Mouse (Mus musculus) neural tube, embryonic 15.5 days (tissue): ENCODE data around the gene Dusp22. TPM values are rescaled to one million over a fixed set of nuclear protein-coding genes. Genes with fewer than 3 reads are reported as not detected.

ENCODE experiments used
- ATAC-seq: fragments of 200-750 bp; cut with Nextera tagmentation; 2 replicates; pipeline ENCODE4 v1.8.0; 2017; ENCODE audit warnings: mild to moderate bottlenecking, moderate TSS enrichment, moderate library complexity; ENCODE audit not compliant: low FRiP score
- H3K27ac ChIP-seq: fragments of 300-500 bp; sonication (generic); replicated peaks from 2 replicates; pipeline ENCODE4 v1.5.1; 2015; ENCODE audit warnings: mild to moderate bottlenecking, inconsistent platforms
- H3K27me3 ChIP-seq: fragments of 300-500 bp; sonication (generic); replicated peaks from 2 replicates; pipeline ENCODE4 v1.6.1; 2015; ENCODE audit warnings: inconsistent platforms
- H3K36me3 ChIP-seq: fragments of 300-500 bp; sonication (generic); 2 replicates; pipeline ENCODE4 v1.6.1; 2015; ENCODE audit warnings: inconsistent platforms
- H3K4me1 ChIP-seq: fragments of 300-500 bp; sonication (generic); 2 replicates; pipeline ENCODE4 v1.6.1; 2015; ENCODE audit warnings: inconsistent platforms
- H3K4me2 ChIP-seq: fragments of 300-500 bp; sonication (generic); 2 replicates; pipeline ENCODE4 v1.6.1; 2015; ENCODE audit warnings: inconsistent platforms, mild to moderate bottlenecking, moderate library complexity
- H3K4me3 ChIP-seq: fragments of 300-500 bp; sonication (generic); replicated peaks from 2 replicates; pipeline ENCODE4 v1.5.1; 2015; ENCODE audit warnings: mild to moderate bottlenecking, inconsistent platforms
- H3K9ac ChIP-seq: fragments of 300-500 bp; sonication (generic); replicated peaks from 2 replicates; pipeline ENCODE4 v1.6.1; 2015; ENCODE audit warnings: mild to moderate bottlenecking, inconsistent platforms
- H3K9me3 ChIP-seq: fragments of 300-500 bp; sonication (generic); replicated peaks from 2 replicates; pipeline ENCODE4 v1.6.1; 2016; ENCODE audit warnings: inconsistent platforms
- WGBS: fragments of 180-500 bp; shearing (Covaris S2); methylation state at CpG from one replicate; pipeline ENCODE4 v1.1.7; 2015; ENCODE audit warnings: mixed read lengths; 5-methylcytosine and 5-hydroxymethylcytosine counted together
- polyA plus RNA-seq: library from polyadenylated mRNA; unstranded; fragments of >200 nt; fragmentation: Nextera tagmentation; extraction: Ambion mirVana; gene quantifications from 2 replicates; pipeline ENCODE4 v1.2.1, GENCODE M21; 2015

The Dusp22 gene
- polyA plus RNA-seq, 1 experiment from 2014 or later: 35.6 TPM

DNA sequence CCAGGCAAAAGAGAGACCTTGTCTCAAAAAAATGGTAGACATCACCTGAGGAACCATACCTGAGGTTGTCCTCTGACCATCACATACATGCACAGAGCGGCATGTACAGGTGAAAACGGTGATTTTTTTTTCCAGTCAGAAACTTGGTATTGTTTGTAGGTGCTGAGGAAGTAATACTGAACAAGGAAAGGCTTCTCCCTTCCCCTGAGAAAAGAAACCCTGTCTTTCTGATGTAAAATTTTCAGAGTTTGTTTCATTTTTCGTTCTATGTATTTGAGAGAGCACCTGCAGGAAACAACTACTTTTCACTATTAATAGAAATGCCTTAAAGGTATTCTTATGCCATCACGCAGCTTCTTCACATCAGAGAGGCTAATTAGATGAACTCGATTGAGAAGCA lies 19.0 kb downstream of the Dusp22 start:
- Histone ChIP-seq H3K27me3 (no peaks in the 10 kb centered on the region), H3K9ac (no peak overlapping the region), H3K27ac (no peak overlapping the region), H3K36me3 (peaks cover 16% of the 10 kb centered on the region; the same call in 1 of the 2 replicates), H3K4me2 (no peak overlapping the region), H3K4me3 (no peak overlapping the region), H3K9me3 (no peaks in the 10 kb centered on the region), H3K4me1 (no peaks in the 10 kb centered on the region)
- WGBS: 94% methylated on average over 5 of the region's 5 CpGs
- ATAC-seq: no peak

DNA sequence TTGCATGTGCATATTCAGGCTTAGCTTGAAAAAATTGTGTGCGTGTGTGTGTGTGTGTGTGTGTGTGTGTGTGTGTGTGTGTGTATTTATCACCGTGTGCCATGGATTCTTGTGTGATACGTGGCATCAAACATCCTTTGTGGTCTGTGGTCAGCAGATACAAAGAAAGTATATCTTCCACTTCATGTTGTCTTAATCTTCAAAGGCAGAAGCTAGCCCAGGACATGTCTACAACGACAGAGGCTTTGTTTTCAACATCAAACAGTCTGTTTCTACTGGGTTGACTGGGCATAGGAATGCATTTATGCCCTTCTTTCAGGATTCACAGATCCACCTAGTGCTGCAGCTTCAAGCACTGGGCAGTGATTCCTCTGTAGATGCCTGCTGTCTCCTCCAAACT lies 22.1 kb downstream of the Dusp22 start:
- Histone ChIP-seq H3K4me2 (no peak overlapping the region), H3K36me3 (0 out of 2 replicates have a peak, but pooled peaks cover 8% of the 10 kb centered on the region), H3K4me1 (no peaks in the 10 kb centered on the region), H3K9me3 (no peaks in the 10 kb centered on the region), H3K27ac (no peak overlapping the region), H3K27me3 (no peaks in the 10 kb centered on the region), H3K4me3 (no peak overlapping the region), H3K9ac (no peak overlapping the region)
- ATAC-seq: no peak
- WGBS: 79% methylated on average over 4 of the region's 4 CpGs

GRCm38 (mm10) chr13:30682328-30682727 lies 22.5 kb downstream of the Dusp22 start:
- Histone ChIP-seq H3K4me3 (no peak overlapping the region), H3K9me3 (no peaks in the 10 kb centered on the region), H3K4me1 (no peaks in the 10 kb centered on the region), H3K36me3 (0 out of 2 replicates have a peak, but pooled peaks cover 8% of the 10 kb centered on the region), H3K27ac (no peak overlapping the region), H3K4me2 (no peak overlapping the region), H3K9ac (no peak overlapping the region), H3K27me3 (no peaks in the 10 kb centered on the region)
- no peak for ATAC-seq
- 88% methylated on average over 3 of the region's 3 CpGs for WGBS

DNA sequence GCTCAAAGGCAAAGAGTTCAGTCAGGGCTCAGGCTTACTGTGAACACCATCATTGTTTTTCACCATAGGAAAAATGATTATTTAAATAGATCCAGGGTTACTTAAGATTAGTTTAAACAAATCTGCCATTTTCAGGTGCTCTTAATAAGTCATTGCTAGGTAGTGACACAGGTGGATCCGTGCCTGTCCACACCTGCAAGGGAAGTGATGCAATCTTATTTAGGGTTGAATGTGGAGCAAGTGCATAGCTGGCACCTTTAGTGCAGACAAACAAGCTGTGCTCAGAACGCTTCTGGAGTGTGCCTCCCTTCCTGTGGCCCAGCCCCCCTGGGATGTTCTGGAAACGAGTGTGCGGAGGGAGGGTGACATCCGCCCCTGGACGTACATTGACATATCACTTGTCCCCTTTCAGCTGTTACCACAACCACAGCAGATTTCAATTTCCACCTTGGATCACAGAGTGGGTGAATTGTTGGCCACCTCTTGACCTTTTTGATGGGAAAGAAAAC lies 24.9 kb downstream of the Dusp22 start:
- H3K4me3 ChIP-seq: no peak overlapping the region
- no peak overlapping the region for H3K4me2 ChIP-seq
- no peak for ATAC-seq
- H3K27ac ChIP-seq: no peak overlapping the region
- no peak overlapping the region for H3K9ac ChIP-seq
- 67% methylated on average over 6 of the region's 6 CpGs for WGBS
- H3K4me1 ChIP-seq: no peaks in the 10 kb centered on the region
- no peaks in the 10 kb centered on the region for H3K9me3 ChIP-seq
- no peaks in the 10 kb centered on the region for H3K27me3 ChIP-seq
- H3K36me3 ChIP-seq: 0 out of 2 replicates have a peak, but pooled peaks cover 3% of the 10 kb centered on the region

GRCm38 (mm10) chr13:30685957-30686356 lies 26.2 kb downstream of the Dusp22 start:
- H3K4me3 ChIP-seq: no peak overlapping the region
- no peak for ATAC-seq
- H3K27me3 ChIP-seq: no peaks in the 10 kb centered on the region
- H3K27ac ChIP-seq: no peak overlapping the region
- no peak overlapping the region for H3K4me2 ChIP-seq
- no peaks in the 10 kb centered on the region for H3K9me3 ChIP-seq
- 54% methylated on average over 2 of the region's 2 CpGs for WGBS
- no peak overlapping the region for H3K9ac ChIP-seq
- no peaks in the 10 kb centered on the region for H3K36me3 ChIP-seq
- no peaks in the 10 kb centered on the region for H3K4me1 ChIP-seq

DNA sequence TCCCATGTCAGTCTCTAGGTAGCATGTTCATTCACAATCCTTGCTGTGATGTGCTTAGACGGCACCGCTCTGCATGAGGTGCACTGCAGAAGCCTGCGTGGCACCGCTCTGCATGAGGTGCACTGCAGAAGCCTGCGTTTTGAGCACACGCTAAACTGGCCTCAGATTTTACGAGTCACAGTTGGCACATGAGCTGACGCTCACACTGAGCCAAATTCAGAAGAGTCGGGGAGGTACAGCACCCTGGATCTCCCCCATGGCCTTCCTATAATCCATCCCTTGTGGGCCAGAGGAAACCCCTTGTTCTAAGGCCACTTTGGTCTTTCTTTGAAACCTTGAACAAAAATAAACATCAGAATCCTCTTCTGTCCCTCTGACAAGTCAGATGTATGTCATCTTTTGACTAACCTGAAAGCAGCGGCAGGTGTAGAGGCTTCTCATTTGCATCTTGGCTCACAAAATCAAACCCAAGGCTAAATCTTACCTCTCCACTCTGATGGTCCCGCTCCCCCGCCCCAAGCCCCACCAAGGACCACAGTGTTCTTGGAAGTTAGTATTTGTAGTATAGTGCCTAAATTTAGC lies 28.3 kb downstream of the Dusp22 start:
- Histone ChIP-seq H3K9me3 (no peaks in the 10 kb centered on the region), H3K27me3 (no peaks in the 10 kb centered on the region), H3K4me1 (no peaks in the 10 kb centered on the region), H3K4me2 (no peak overlapping the region), H3K4me3 (no peak overlapping the region), H3K9ac (no peak overlapping the region), H3K36me3 (no peaks in the 10 kb centered on the region), H3K27ac (no peak overlapping the region)
- 85% methylated on average over 12 of the region's 12 CpGs for WGBS
- no peak for ATAC-seq

DNA sequence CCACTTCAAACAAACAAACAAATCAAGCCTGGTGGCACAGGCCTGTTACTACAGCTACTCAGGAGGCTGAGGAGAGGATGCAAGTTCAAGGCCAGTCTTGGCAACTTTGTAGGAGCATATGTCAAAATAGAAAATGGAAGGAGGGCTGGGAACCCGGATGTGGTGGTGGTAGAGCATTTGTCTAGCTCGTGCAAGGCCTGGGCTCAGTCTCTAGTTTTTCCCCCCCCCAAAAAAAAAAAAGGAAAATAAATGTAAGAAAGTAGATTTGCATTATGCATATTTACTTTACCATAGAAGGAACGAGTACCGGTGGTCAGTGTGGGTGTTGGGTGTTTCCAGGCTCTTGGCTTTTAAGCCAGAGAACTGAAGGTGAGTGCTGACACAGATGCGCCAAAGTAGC lies 29.7 kb downstream of the Dusp22 start:
- H3K4me3 ChIP-seq: no peak overlapping the region
- H3K4me1 ChIP-seq: no peaks in the 10 kb centered on the region
- ATAC-seq: no peak
- WGBS: 93% methylated on average over 5 of the region's 5 CpGs
- no peak overlapping the region for H3K9ac ChIP-seq
- no peaks in the 10 kb centered on the region for H3K36me3 ChIP-seq
- no peaks in the 10 kb centered on the region for H3K27me3 ChIP-seq
- no peak overlapping the region for H3K4me2 ChIP-seq
- H3K9me3 ChIP-seq: no peaks in the 10 kb centered on the region
- H3K27ac ChIP-seq: no peak overlapping the region

- H3K4me3 ChIP-seq: no peak overlapping the region
- no peaks in the 10 kb centered on the region for H3K4me1 ChIP-seq
- 85% methylated on average over 9 of the region's 9 CpGs for WGBS
- H3K27ac ChIP-seq: no peak overlapping the region
- H3K4me2 ChIP-seq: no peak overlapping the region
- H3K27me3 ChIP-seq: no peaks in the 10 kb centered on the region
- H3K9me3 ChIP-seq: no peaks in the 10 kb centered on the region
- ATAC-seq: no peak
- no peak overlapping the region for H3K9ac ChIP-seq
- H3K36me3 ChIP-seq: peaks cover 2% of the 10 kb centered on the region
Measured at GRCm38 (mm10) chr13:30691441-30692292, 31.9 kb downstream of the Dusp22 start.

DNA sequence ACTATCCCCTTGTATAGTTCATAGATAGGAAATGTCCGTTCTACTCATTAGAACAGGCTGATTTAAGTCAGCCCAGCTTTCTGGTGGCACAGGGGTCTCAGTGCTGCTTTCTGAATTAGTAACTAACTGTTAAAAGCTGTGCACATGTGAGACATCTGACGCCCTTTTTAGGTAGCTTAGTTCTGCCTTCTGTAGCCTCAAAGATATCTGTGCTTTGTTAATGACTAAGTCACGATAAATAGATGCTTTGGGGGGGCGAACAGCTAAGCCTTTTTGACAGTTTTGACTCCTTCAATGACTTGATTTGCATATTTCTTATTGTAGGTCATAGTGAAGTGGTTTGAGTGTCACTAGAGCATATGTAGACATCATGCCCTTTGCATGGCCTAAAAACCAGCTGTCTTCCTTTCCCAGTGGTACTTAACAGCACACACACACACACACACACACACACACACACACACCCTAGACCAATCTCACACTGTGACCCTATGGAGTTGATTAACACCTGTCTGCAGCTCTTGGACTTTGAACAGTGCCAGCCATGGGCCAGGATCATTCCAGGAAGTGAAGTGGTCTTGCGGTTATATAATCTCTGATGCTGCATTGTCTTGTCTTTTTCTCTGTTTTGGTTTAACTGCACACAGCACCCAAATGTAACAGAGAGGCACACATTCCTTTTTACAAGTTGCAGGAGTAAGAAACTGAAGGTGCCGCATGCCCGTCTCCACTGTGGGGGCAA lies 33.0 kb downstream of the Dusp22 start:
- H3K27me3 ChIP-seq: no peaks in the 10 kb centered on the region
- H3K4me3 ChIP-seq: no peak overlapping the region
- peaks cover 4% of the 10 kb centered on the region for H3K36me3 ChIP-seq
- no peak for ATAC-seq
- H3K27ac ChIP-seq: no peak overlapping the region
- no peak overlapping the region for H3K9ac ChIP-seq
- H3K9me3 ChIP-seq: no peaks in the 10 kb centered on the region
- 88% methylated on average over 7 of the region's 7 CpGs for WGBS
- no peaks in the 10 kb centered on the region for H3K4me1 ChIP-seq
- H3K4me2 ChIP-seq: no peak overlapping the region

GRCm38 (mm10) chr13:30695232-30695631 lies 35.4 kb downstream of the Dusp22 start:
- no peak for ATAC-seq
- Histone ChIP-seq H3K27ac (no peak overlapping the region), H3K27me3 (no peaks in the 10 kb centered on the region), H3K36me3 (peaks cover 4% of the 10 kb centered on the region), H3K4me2 (no peak overlapping the region), H3K9ac (no peak overlapping the region), H3K4me3 (no peak overlapping the region), H3K9me3 (no peaks in the 10 kb centered on the region), H3K4me1 (no peaks in the 10 kb centered on the region)
- WGBS: 49% methylated on average over 1 of the region's 1 CpGs

GRCm38 (mm10) chr13:30695890-30696289 lies 36.1 kb downstream of the Dusp22 start:
- H3K4me3 ChIP-seq: no peak overlapping the region
- no peaks in the 10 kb centered on the region for H3K27me3 ChIP-seq
- no peak overlapping the region for H3K27ac ChIP-seq
- no peak overlapping the region for H3K9ac ChIP-seq
- ATAC-seq: no peak
- H3K4me1 ChIP-seq: no peaks in the 10 kb centered on the region
- H3K36me3 ChIP-seq: peaks cover 4% of the 10 kb centered on the region
- WGBS: 90% methylated on average over 2 of the region's 2 CpGs
- H3K4me2 ChIP-seq: no peak overlapping the region
- H3K9me3 ChIP-seq: no peaks in the 10 kb centered on the region
